Mouse (Mus musculus): ENCODE measurements around the gene Dlx1. TPM values are rescaled to one million over a fixed set of nuclear protein-coding genes. Genes with fewer than 3 reads are reported as not detected.

The Dlx1 gene
- polyA plus RNA-seq, 1 experiment from 2014 or later: 0.13 TPM

- Histone ChIP-seq H3K9me3 (replicated peaks) (no peaks in the 10 kb centered on the region), H3K36me3 (no peaks in the 10 kb centered on the region), H3K9ac (no peak overlapping the region), H3K4me1 (replicated peaks) (peaks cover 55% of the 10 kb centered on the region), H3K4me2 (peak overlapping the region; percentile 34), H3K4me3 (peak overlapping the region; percentile 20), H3K27me3 (peaks cover 89% of the 10 kb centered on the region), H3K27ac (no peak overlapping the region)
- WGBS: under 1% methylated on average over 30 of the region's 30 CpGs
- peak; percentile 42; the same call in 1 of the 2 replicates for ATAC-seq (replicated peaks; ENCODE audit: insufficient number of reproducible peaks, insufficient read depth, low FRiP score, low read depth)
Observed at GRCm38 (mm10) chr2:71542816-71543301, 14.9 kb downstream of the Dlx1 start.

- Histone ChIP-seq H3K36me3 (no peaks in the 10 kb centered on the region), H3K4me2 (no peak overlapping the region), H3K9me3 (replicated peaks) (no peaks in the 10 kb centered on the region), H3K9ac (no peak overlapping the region), H3K27ac (no peak overlapping the region), H3K4me1 (replicated peaks) (peaks cover 55% of the 10 kb centered on the region), H3K4me3 (no peak overlapping the region), H3K27me3 (peaks cover 89% of the 10 kb centered on the region)
- WGBS: 4% methylated on average over 9 of the region's 9 CpGs
- ATAC-seq (replicated peaks; ENCODE audit: insufficient number of reproducible peaks, insufficient read depth, low FRiP score, low read depth): no peak
Observed at GRCm38 (mm10) chr2:71543531-71543930, 15.6 kb downstream of the Dlx1 start.

DNA sequence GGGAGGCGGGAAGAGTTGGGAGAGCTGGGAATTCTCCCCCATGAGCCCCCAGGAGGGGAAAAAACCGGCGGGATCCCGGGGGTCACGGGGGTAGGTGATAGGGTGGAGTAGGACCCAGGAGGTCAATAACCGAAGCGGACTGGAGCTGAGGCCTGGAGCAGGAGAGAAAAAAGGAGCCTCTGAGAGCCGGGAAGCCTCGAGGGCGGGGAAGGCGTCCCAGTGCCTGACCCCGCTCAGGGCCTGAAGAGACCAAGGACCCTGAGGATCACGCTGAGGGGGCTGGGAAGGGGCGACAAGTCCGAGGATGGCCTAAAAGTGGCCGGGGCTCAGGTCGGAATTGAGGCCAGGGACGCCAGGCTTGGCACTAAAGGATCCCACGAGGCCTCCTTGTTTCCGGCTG lies 16.0 kb downstream of the Dlx1 start:
- Histone ChIP-seq H3K4me2 (0 out of 2 replicates have a peak overlapping the region, but pooled peaks have one; percentile 24), H3K27me3 (peaks cover 89% of the 10 kb centered on the region), H3K9me3 (replicated peaks) (no peaks in the 10 kb centered on the region), H3K9ac (no peak overlapping the region), H3K27ac (no peak overlapping the region), H3K4me1 (replicated peaks) (peaks cover 54% of the 10 kb centered on the region), H3K4me3 (peak overlapping the region; percentile 22; the same call in 1 of the 2 replicates), H3K36me3 (no peaks in the 10 kb centered on the region)
- 5% methylated on average over 20 of the region's 20 CpGs for WGBS
- no peak for ATAC-seq (replicated peaks; ENCODE audit: insufficient number of reproducible peaks, insufficient read depth, low FRiP score, low read depth)

- peaks cover 89% of the 10 kb centered on the region for H3K27me3 ChIP-seq
- no peak for ATAC-seq (replicated peaks; ENCODE audit: insufficient number of reproducible peaks, insufficient read depth, low FRiP score, low read depth)
- H3K27ac ChIP-seq: no peak overlapping the region
- H3K4me2 ChIP-seq: 0 out of 2 replicates have a peak overlapping the region, but pooled peaks have one; percentile 24
- 2% methylated on average over 61 of the region's 61 CpGs for WGBS
- peaks cover 48% of the 10 kb centered on the region for H3K4me1 ChIP-seq (replicated peaks)
- no peaks in the 10 kb centered on the region for H3K36me3 ChIP-seq
- H3K9me3 ChIP-seq (replicated peaks): no peaks in the 10 kb centered on the region
- H3K9ac ChIP-seq: no peak overlapping the region
- H3K4me3 ChIP-seq: peak overlapping the region; percentile 52
Observed at GRCm38 (mm10) chr2:71544391-71545285, 16.7 kb downstream of the Dlx1 start.

GRCm38 (mm10) chr2:71545401-71545881 lies 17.5 kb downstream of the Dlx1 start:
- H3K9me3 ChIP-seq (replicated peaks): no peaks in the 10 kb centered on the region
- 2% methylated on average over 32 of the region's 32 CpGs for WGBS
- H3K27ac ChIP-seq: no peak overlapping the region
- peaks cover 45% of the 10 kb centered on the region for H3K4me1 ChIP-seq (replicated peaks)
- H3K27me3 ChIP-seq: peaks cover 90% of the 10 kb centered on the region
- no peaks in the 10 kb centered on the region for H3K36me3 ChIP-seq
- no peak for ATAC-seq (replicated peaks; ENCODE audit: insufficient number of reproducible peaks, insufficient read depth, low FRiP score, low read depth)
- H3K4me3 ChIP-seq: peak overlapping the region; percentile 52
- peak overlapping the region; percentile 86 for H3K4me2 ChIP-seq
- no peak overlapping the region for H3K9ac ChIP-seq

DNA sequence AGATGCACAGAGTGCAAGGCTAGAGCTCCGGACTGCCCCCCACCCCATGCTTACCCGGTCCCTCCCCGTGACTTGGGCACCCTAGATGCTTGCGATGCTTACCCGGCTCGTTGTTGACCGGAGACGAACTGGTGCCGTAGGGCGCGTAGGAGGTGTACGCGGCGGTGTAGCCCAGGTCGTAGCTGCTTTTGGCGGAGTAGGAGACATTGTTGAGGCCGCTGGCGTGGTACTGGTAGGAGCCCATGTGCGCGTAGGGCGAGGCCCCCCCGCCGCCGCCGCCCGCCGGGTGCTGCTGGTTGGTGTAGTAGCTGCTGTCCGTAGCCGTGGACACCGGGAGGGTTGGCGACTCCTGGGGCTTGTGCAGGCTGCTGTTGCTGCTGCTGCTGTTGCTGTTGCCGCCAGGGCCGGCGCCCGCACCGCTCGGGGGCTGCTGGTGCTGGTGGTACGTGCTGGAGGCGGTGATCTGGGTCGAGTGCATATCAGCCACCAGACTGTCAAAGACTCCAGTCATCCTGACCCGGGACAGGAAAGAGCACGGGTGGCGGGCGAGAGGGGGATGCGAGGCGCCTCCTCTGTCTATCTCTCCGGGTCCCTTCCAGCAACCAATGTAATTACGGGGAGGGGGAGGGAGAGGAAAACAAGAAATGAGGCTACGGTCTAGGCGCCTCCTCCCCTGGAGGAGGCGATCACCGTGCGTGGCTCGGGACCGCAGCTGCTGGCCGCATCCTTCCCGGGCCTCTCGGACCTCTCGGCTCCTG lies 18.1 kb downstream of the Dlx1 start:
- Histone ChIP-seq H3K36me3 (no peaks in the 10 kb centered on the region), H3K9me3 (replicated peaks) (no peaks in the 10 kb centered on the region), H3K4me2 (peak overlapping the region; percentile 86), H3K27me3 (peaks cover 88% of the 10 kb centered on the region), H3K27ac (no peak overlapping the region), H3K9ac (no peak overlapping the region), H3K4me3 (peak overlapping the region; percentile 52), H3K4me1 (replicated peaks) (peaks cover 38% of the 10 kb centered on the region)
- no peak for ATAC-seq (replicated peaks; ENCODE audit: insufficient number of reproducible peaks, insufficient read depth, low FRiP score, low read depth)
- WGBS: under 1% methylated on average over 59 of the region's 59 CpGs

- H3K27ac ChIP-seq: no peak within 1 kb of the TSS
- under 1% methylated on average over 37 of the region's 37 CpGs for WGBS
- no peaks in the 10 kb centered on the region for H3K9me3 ChIP-seq (replicated peaks)
- no peak within 1 kb of the TSS for H3K9ac ChIP-seq
- H3K4me2 ChIP-seq: peak within 1 kb of the TSS; percentile 86
- H3K4me3 ChIP-seq: peak within 1 kb of the TSS; percentile 52
- H3K36me3 ChIP-seq: no peaks in the 10 kb centered on the region
- H3K4me1 ChIP-seq (replicated peaks): peaks cover 34% of the 10 kb centered on the region
- H3K27me3 ChIP-seq: peaks cover 88% of the 10 kb centered on the region
- peak; percentile 21; the same call in 1 of the 2 replicates for ATAC-seq (replicated peaks; ENCODE audit: insufficient number of reproducible peaks, insufficient read depth, low FRiP score, low read depth)
Observed at GRCm38 (mm10) chr2:71546640-71547071, 18.7 kb downstream of the Dlx1 start, which contains the start of gene Dlx2. TSS of gene Dlx2 (minus strand) at chr2:71546754.

GRCm38 (mm10) chr2:71547829-71548228 lies 19.9 kb downstream of the Dlx1 start:
- no peak overlapping the region for H3K9ac ChIP-seq
- no peak overlapping the region for H3K27ac ChIP-seq
- H3K4me2 ChIP-seq: no peak overlapping the region
- no peak overlapping the region for H3K4me3 ChIP-seq
- no peak for ATAC-seq (replicated peaks; ENCODE audit: insufficient number of reproducible peaks, insufficient read depth, low FRiP score, low read depth)
- no peaks in the 10 kb centered on the region for H3K9me3 ChIP-seq (replicated peaks)
- 9% methylated on average over 8 of the region's 8 CpGs for WGBS
- H3K36me3 ChIP-seq: no peaks in the 10 kb centered on the region
- peaks cover 88% of the 10 kb centered on the region for H3K27me3 ChIP-seq
- H3K4me1 ChIP-seq (replicated peaks): peaks cover 35% of the 10 kb centered on the region

GRCm38 (mm10) chr2:71550330-71550729 lies 22.4 kb downstream of the Dlx1 start:
- Histone ChIP-seq H3K27me3 (peaks cover 84% of the 10 kb centered on the region), H3K4me2 (no peak overlapping the region), H3K27ac (no peak overlapping the region), H3K4me3 (no peak overlapping the region), H3K9me3 (replicated peaks) (no peaks in the 10 kb centered on the region), H3K36me3 (no peaks in the 10 kb centered on the region), H3K9ac (no peak overlapping the region), H3K4me1 (replicated peaks) (peaks cover 19% of the 10 kb centered on the region)
- WGBS: 25% methylated on average over 3 of the region's 3 CpGs
- ATAC-seq (replicated peaks; ENCODE audit: insufficient number of reproducible peaks, insufficient read depth, low FRiP score, low read depth): no peak

GRCm38 (mm10) chr2:71551704-71552103 lies 23.8 kb downstream of the Dlx1 start:
- Histone ChIP-seq H3K4me3 (peak overlapping the region; percentile 17), H3K4me1 (replicated peaks) (peaks cover 6% of the 10 kb centered on the region), H3K9me3 (replicated peaks) (no peaks in the 10 kb centered on the region), H3K36me3 (no peaks in the 10 kb centered on the region), H3K9ac (no peak overlapping the region), H3K27me3 (peaks cover 71% of the 10 kb centered on the region), H3K27ac (no peak overlapping the region), H3K4me2 (peak overlapping the region; percentile 49)
- no peak for ATAC-seq (replicated peaks; ENCODE audit: insufficient number of reproducible peaks, insufficient read depth, low FRiP score, low read depth)
- WGBS: 1% methylated on average over 18 of the region's 18 CpGs

- 68% methylated on average over 5 of the region's 5 CpGs for WGBS
- Histone ChIP-seq H3K4me2 (no peak overlapping the region), H3K9me3 (replicated peaks) (no peaks in the 10 kb centered on the region; the same call in 1 of the 2 replicates), H3K4me3 (no peak overlapping the region), H3K27ac (no peak overlapping the region), H3K36me3 (no peaks in the 10 kb centered on the region), H3K9ac (no peak overlapping the region), H3K4me1 (replicated peaks) (0 out of 2 replicates have a peak, but pooled peaks cover 2% of the 10 kb centered on the region), H3K27me3 (peaks cover 33% of the 10 kb centered on the region)
- no peak for ATAC-seq (replicated peaks; ENCODE audit: insufficient number of reproducible peaks, insufficient read depth, low FRiP score, low read depth)
Observed at GRCm38 (mm10) chr2:71556071-71556470, 28.2 kb downstream of the Dlx1 start.
